ENCODE assay signal across 9 mouse cellular contexts in the genomic region with DNA sequence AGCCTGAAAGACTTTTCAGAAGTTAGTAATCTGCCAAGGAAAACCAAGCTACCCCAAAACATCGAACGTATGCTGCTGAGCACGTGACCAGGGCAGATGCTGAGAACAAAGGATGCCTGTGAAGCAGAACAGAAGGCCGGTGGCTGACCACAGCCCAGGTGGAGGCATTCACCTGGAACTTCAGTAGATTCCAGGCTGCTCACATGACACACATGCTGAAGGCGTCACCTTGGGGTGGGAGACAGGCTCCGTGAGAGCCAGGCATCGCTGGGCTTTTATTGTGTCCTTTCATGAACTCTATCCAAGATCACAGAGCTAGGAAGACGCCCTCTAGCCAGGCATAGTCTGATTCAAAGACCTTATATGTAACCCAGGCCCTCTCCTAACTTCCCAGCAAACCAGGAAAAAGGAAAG. TPM values are rescaled to one million over a fixed set of nuclear protein-coding genes. Genes with fewer than 3 reads are reported as not detected.
DNase-seq lines count a peak whose midpoint lies in the region; ATAC-seq and TF ChIP-seq lines count a peak whose summit lies in the region.
"Had no signal": no experiment of that assay in that cellular context is flagged by ENCODE, and none has a peak within 500 bp of the region (broad histone marks: within the 10 kb centered on the region; RNA-seq: fewer than 3 reads in every experiment).

No protein-coding gene starts in this region.

- TF ChIP-seq POLR2A in bone marrow macrophage, adult 2 months (IDR thresholded peaks at IDR 0.05; ENCODE audit: borderline replicate concordance, low read depth, low read length) = no peak
- TF ChIP-seq POLR2A in spleen, adult 2 months (IDR thresholded peaks at IDR 0.05; ENCODE audit: low read depth, low read length) = no peak

- DNase-seq in heart, postnatal 10 days = no peak
- DNase-seq in spleen, adult 2 months (ENCODE audit: low read depth in 1 of 2, low spot score in 2 of 2) = peak; percentile 62 to 87
- no peak for DNase-seq in adrenal gland, adult 2 months
- no peak for DNase-seq in layer of hippocampus, adult 2 months (ENCODE audit: low spot score in 2 of 2)
- no peak for DNase-seq in cerebellum, adult 18-20 months

- no peaks in the 10 kb centered on the region for H3K27me3 ChIP-seq in heart, embryonic 11.5 days (ENCODE audit: control insufficient read depth, insufficient read depth, low read length)
- no peaks in the 10 kb centered on the region for H3K27me3 ChIP-seq in kidney, embryonic 15.5 days
- H3K27me3 ChIP-seq in spleen, adult 2 months (ENCODE audit: control insufficient read depth, insufficient read depth, low read length) = no peaks in the 10 kb centered on the region

- no peaks in the 10 kb centered on the region for H3K36me3 ChIP-seq in heart, embryonic 11.5 days (ENCODE audit: control insufficient read depth, insufficient read depth, low read length)
- H3K36me3 ChIP-seq in kidney, embryonic 15.5 days = no peaks in the 10 kb centered on the region
- H3K36me3 ChIP-seq in spleen, adult 2 months (ENCODE audit: control insufficient read depth, insufficient read depth, low read length) = no peaks in the 10 kb centered on the region
- H3K36me3 ChIP-seq: liver, embryonic 12.5 days had no signal

- H3K4me2 ChIP-seq in heart, embryonic 11.5 days = no peak overlapping the region
- H3K4me2 ChIP-seq in kidney, embryonic 15.5 days = no peak overlapping the region
- H3K4me2 ChIP-seq: liver, embryonic 12.5 days had no signal

- H3K9ac ChIP-seq in heart, embryonic 11.5 days (ENCODE audit: low read depth, low read length) = no peak overlapping the region
- H3K9ac ChIP-seq in kidney, embryonic 15.5 days = no peak overlapping the region
- H3K9ac ChIP-seq: liver, embryonic 12.5 days had no signal

- H3K27ac ChIP-seq in heart, embryonic 11.5 days (ENCODE audit: low read depth, low read length) = peak overlapping the region; percentile 57; the same call in 1 of the 2 replicates
- H3K27ac ChIP-seq in bone marrow macrophage, adult 2 months (ENCODE audit: insufficient read depth, low read depth, low read length) = peak overlapping the region; percentile 89
- H3K27ac ChIP-seq in kidney, embryonic 15.5 days = peak overlapping the region; percentile 91
- H3K27ac ChIP-seq in spleen, adult 2 months (ENCODE audit: insufficient read depth, low read length) = peak overlapping the region; percentile 84
- no peak overlapping the region for H3K27ac ChIP-seq in layer of hippocampus, adult 2 months
- H3K27ac ChIP-seq: liver, embryonic 12.5 days had no signal

- intact Hi-C loops in heart, postnatal 10 days (cut with DNase I) = no loop called here

- ATAC-seq in heart, embryonic 11.5 days (replicated peaks; ENCODE audit: insufficient number of reproducible peaks, low FRiP score, low TSS enrichment) = no peak
- ATAC-seq in kidney, embryonic 15.5 days (replicated peaks; ENCODE audit: low FRiP score) = peak; percentile 45; the same call in 1 of the 2 replicates
- ATAC-seq: liver, embryonic 12.5 days had no signal

- H3K4me3 ChIP-seq in heart, embryonic 11.5 days (ENCODE audit: low read depth, low read length) = no peak overlapping the region
- H3K4me3 ChIP-seq in bone marrow macrophage, adult 2 months (ENCODE audit: insufficient read depth, low read length) = no peak overlapping the region
- H3K4me3 ChIP-seq in kidney, embryonic 15.5 days (replicated peaks) = no peak overlapping the region
- no peak overlapping the region for H3K4me3 ChIP-seq in spleen, adult 2 months (ENCODE audit: extremely low read depth, insufficient read depth, insufficient read length)
- H3K4me3 ChIP-seq in layer of hippocampus, adult 2 months = no peak overlapping the region
- H3K4me3 ChIP-seq: liver, embryonic 12.5 days had no signal

- WGBS in heart, embryonic 11.5 days (ENCODE audit: insufficient replicate concordance) = 65% methylated on average over 8 of the region's 8 CpGs
- 30% methylated on average over 8 of the region's 8 CpGs for WGBS in kidney, embryonic 15.5 days
- WGBS in spleen, adult 2 months = 25% methylated on average over 8 of the region's 8 CpGs

- H3K4me1 ChIP-seq in heart, embryonic 11.5 days (ENCODE audit: control insufficient read depth, insufficient read depth, low read length) = peaks cover 27% of the 10 kb centered on the region
- peaks cover 76% of the 10 kb centered on the region for H3K4me1 ChIP-seq in bone marrow macrophage, adult 2 months (ENCODE audit: control insufficient read depth, insufficient read depth, low read length)
- H3K4me1 ChIP-seq in kidney, embryonic 15.5 days = peaks cover 70% of the 10 kb centered on the region
- peaks cover 39% of the 10 kb centered on the region for H3K4me1 ChIP-seq in spleen, adult 2 months (ENCODE audit: control insufficient read depth, insufficient read depth, insufficient read length)

- no peaks in the 10 kb centered on the region for H3K9me3 ChIP-seq in heart, embryonic 11.5 days (replicated peaks; ENCODE audit: control insufficient read depth, low read length)
- no peaks in the 10 kb centered on the region for H3K9me3 ChIP-seq in kidney, embryonic 15.5 days (replicated peaks)
- H3K9me3 ChIP-seq: liver, embryonic 12.5 days had no signal

- no peak for TF ChIP-seq CTCF in bone marrow macrophage, adult 2 months (IDR thresholded peaks at IDR 0.05; ENCODE audit: low read depth, low read length)
- no peak for TF ChIP-seq CTCF in spleen, adult 2 months (IDR thresholded peaks at IDR 0.05; ENCODE audit: extremely low read depth, insufficient read depth, insufficient read length, insufficient replicate concordance)
- TF ChIP-seq CTCF in layer of hippocampus, adult 2 months (conservative IDR thresholded peaks at IDR 0.05) = no peak

RNA-seq across cellular contexts. Expression of a gene that starts 17.2 kb away (rescaled TPM):
- 7.4 and 8.5 TPM in 2 replicates for polyA plus RNA-seq in heart, embryonic 11.5 days (2014; fragmentation: Nextera tagmentation; extraction: Ambion mirVana)
- 10 to 100 TPM; 14.9 to 15.7 TPM for total RNA-seq in heart, postnatal 10 days (2021)
- polyA plus RNA-seq in bone marrow macrophage, adult 2 months (2012; ENCODE audit: insufficient read depth, insufficient read length, missing spikeins) = 156 and 160 TPM in 2 replicates
- 13.6 and 16.5 TPM in 2 replicates for polyA plus RNA-seq in kidney, embryonic 15.5 days (2015; fragmentation: Nextera tagmentation; extraction: Ambion mirVana)
- 10.6 and 11.7 TPM in 2 replicates for polyA plus RNA-seq in spleen, adult 2 months (2012; rRNA removed)
- 10 to 100 TPM; 26.3 to 65.2 TPM for total RNA-seq in adrenal gland, adult 2 months (2021)
- polyA plus RNA-seq in adrenal gland, adult 2 months (2012; rRNA removed) = 3.6 and 6.6 TPM in 2 replicates
- total RNA-seq in layer of hippocampus, adult 2 months (2021) = 1 to 10 TPM; 4.3 to 5.0 TPM

RNA-seq across cellular contexts. Expression of a gene that starts 28.6 kb away (rescaled TPM):
- 28.1 and 30.5 TPM in 2 replicates for polyA plus RNA-seq in heart, embryonic 11.5 days (2014; fragmentation: Nextera tagmentation; extraction: Ambion mirVana)
- 1 to 10 TPM; 7.1 to 7.8 TPM for total RNA-seq in heart, postnatal 10 days (2021)
- 21.0 and 23.2 TPM in 2 replicates for polyA plus RNA-seq in bone marrow macrophage, adult 2 months (2012; ENCODE audit: insufficient read depth, insufficient read length, missing spikeins)
- 29.6 and 30.0 TPM in 2 replicates for polyA plus RNA-seq in kidney, embryonic 15.5 days (2015; fragmentation: Nextera tagmentation; extraction: Ambion mirVana)
- 0.94 and 1.2 TPM in 2 replicates for polyA plus RNA-seq in spleen, adult 2 months (2012; rRNA removed)
- total RNA-seq in adrenal gland, adult 2 months (2021) = 1 to 10 TPM in 1 of 2 experiments, under 1 TPM in 1; 0.38 to 1.6 TPM
- 0.12 and 0.44 TPM in 2 replicates for polyA plus RNA-seq in adrenal gland, adult 2 months (2012; rRNA removed)
- total RNA-seq in layer of hippocampus, adult 2 months (2021) = under 1 TPM; 0.64 to 0.74 TPM

Comparison
In these comparisons a context has a peak if more than half of its experiments do, and no peak if none do; other contexts are left out.
1. DNase-seq: peak in spleen, adult 2 months (2 of 2); none in heart, postnatal 10 days (0 of 2), adrenal gland, adult 2 months (single experiment), layer of hippocampus, adult 2 months (0 of 2) and cerebellum, adult 18-20 months (0 of 2).